Mouse (Mus musculus) mouse embryonic stem cell (cell line): ENCODE results near the gene Hyou1.
"Not testable (repeated sequence)": the region's sequence is repeated elsewhere in the genome, so short reads cannot be mapped to it uniquely, and the experiment has no call there.

Source experiments
- in situ Hi-C, 2 experiments: fragments of 300-500 bp; cut with MboI; formaldehyde crosslinking; loops; 1 replicate in 1 of 2; 3 replicates in 1 of 2; pipeline ENCODE4 v1.14.3; 2019 to 2020; ENCODE audit warnings: low sequenced_read_pairs in 2 of 2, low pct_unique_long_range_greater_than_20kb in 1 of 2, mixed read lengths in 1 of 2; ENCODE audit not compliant: unreplicated experiment in 1 of 2

Hyou1 gene

DNA sequence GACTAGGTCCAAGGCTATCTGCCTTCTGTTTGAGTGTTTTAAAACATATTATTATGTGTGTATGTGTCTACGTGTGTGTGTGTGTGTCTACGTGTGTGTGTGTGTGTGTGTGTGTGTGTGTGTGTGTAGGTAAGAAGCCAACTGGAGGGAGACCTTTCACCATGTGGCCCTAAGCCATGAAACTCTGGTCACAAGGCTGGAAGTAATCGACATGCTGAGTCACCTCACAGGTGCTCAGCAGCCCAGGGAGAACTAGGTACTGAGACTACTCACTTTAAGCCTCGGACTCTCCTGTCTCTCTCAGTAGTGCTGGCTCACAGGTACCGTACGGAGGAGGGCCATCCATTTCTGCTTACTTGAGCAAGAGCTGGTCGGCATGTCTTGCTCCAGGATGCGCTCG is 32.1 kb upstream of the Hyou1 start:
- in situ Hi-C loops, result no loop called here

GRCm38 (mm10) chr9:44347621-44348020 is 31.7 kb upstream of the Hyou1 start:
- in situ Hi-C loops, result no loop called here

DNA sequence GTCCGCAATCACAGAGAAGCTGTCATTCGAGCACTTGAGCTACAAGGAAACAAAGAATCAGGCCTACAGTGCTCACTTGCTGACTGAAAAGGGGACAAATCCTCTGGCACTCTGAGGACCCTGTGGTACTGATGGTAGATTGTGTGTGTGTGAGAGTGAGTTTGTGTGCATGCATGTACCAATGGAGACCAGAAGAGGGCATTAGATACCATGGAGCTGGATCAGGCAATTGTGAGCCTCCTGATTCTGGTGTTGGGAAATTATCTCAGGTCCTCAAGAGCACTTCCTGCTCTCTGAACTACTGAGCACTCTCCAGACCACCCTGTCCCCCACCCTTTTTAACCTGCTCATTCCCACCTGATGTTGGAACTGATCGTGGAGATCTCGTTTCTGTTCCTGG is 30.7 kb upstream of the Hyou1 start:
- in situ Hi-C loops, result no loop called here

- in situ Hi-C loops, result no loop called here
These were observed 27.9 kb upstream of the Hyou1 start for GRCm38 (mm10) chr9:44351396-44351795.

GRCm38 (mm10) chr9:44352337-44352736 is 27.0 kb upstream of the Hyou1 start:
- in situ Hi-C loops, result no loop called here

DNA sequence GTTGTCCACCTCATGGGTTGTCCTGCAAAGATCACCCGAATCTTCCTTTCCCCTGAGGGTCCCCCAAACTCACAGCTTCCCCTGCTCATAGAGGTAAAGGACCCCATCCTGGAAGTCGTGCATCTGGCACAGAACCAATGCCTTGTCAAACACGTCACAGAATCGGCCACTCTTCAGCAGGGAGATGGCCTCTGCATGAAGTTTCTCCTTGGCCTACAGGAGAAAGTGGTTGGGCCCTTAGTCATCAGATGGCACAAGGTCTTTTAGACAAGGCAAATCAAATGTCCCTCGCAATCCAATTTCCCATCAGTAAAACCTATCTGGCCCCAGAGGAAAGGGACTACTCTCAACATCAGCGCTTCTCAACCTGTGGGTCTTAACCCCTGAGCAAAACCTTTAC is 26.1 kb upstream of the Hyou1 start:
- in situ Hi-C loops, result no loop called here

GRCm38 (mm10) chr9:44357207-44357606 is 22.1 kb upstream of the Hyou1 start:
- in situ Hi-C loops, result no loop called here

DNA sequence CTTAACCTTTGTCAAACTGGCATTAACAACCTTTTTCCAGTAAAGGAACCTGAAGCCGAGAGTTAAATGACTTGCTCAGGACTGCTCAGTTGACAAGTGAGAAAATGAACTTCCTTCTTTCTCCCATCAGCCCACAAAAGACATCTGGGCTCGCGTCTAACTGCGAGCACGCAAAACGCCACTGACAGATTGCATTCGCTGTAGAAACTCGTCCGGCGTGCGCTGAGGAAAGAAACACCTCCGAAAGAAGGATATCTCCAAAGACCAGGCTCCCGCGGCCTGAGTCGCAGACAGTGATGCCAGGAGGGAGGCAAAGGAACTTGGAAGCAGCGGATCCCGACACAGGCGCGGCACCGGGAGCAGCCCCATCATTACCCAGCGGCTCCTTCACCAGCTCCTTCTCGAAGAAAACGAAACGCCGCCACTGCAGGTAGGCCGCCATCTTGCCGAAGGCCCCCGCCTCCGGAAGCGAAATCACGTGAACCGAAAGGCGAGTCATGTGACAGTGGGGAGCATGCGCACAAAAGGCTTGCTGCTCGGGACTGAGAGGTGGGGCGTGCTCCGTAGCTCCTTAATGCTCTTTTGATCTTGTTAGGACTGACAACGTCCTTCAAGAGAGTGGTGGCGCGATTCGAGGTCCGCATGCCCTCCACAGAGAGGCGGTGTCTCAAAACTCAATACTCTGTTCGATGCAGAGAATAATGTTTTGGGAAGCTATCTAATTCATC is 17.9 kb upstream of the Hyou1 start, which contains the start of gene Vps11:
Gene Vps11, minus strand, starts transcription at position 481 of the 728 bp plus-strand sequence.
- in situ Hi-C loops, result no loop called here

DNA sequence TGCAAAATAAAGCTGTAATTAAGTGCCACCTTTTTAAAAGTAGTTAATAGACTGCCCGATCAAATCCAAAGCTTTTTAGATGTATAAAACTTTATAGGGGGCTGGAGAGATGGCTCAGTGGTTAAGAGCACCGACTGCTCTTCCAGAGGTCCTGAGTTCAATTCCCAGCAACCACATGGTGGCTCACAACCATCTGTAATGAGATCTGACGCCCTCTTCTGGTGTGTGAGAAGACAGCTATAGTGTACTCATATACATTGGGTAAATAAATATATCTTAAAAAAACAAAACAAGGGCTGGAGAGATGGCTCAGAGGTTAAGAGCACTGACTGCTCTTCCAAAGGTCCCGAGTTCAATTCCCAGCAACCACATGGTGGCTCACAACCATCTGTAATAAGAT is 17.4 kb upstream of the Hyou1 start:
- in situ Hi-C loops, result not testable (repeated sequence)

DNA sequence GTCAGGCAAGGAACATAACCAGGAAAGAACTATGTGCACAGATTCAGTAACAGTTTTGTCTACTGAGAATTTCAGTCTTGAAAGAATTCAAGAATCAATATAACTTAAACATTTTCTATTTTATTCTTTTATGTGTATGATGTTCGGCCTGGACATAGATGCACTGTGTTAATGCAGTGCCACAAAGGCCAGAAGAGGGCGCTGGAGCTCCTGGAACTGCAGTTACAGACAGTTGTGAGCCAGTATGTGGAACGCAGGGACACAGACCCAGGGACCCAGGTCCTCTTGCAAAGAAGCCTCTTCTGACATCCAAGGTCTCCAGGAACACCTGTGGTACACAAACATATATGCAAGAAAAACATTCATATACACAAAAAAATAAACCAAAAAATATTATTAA is 14.8 kb upstream of the Hyou1 start:
- in situ Hi-C loops, result no loop called here

DNA sequence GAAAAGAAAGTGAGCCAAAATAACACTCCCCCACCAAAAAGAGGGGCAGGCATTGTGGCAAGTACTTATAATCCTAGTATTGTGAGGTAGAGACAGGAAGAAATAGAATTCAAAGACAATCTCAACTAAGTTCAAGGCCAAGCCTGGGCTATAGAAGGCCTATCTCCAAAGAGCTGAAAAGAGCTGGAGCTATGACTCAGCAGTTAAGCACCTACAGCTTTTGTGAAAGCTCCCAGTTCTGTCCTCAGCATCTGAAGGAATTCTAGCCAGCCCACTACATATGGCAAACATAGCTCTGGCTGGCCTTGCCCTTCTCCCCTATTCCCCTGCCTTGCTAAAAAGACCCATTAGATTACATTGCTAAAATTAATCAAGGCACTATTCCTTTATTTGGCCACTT is 5.9 kb upstream of the Hyou1 start:
- in situ Hi-C loops, result no loop called here

- in situ Hi-C loops, result no loop called here
These were observed 3.1 kb upstream of the Hyou1 start for GRCm38 (mm10) chr9:44376141-44376540.

GRCm38 (mm10) chr9:44377335-44377734 is 2.0 kb upstream of the Hyou1 start:
- in situ Hi-C loops, result not testable (repeated sequence)

GRCm38 (mm10) chr9:44378153-44378730 is 1.0 kb upstream of the Hyou1 start:
- in situ Hi-C loops, result no loop called here

DNA sequence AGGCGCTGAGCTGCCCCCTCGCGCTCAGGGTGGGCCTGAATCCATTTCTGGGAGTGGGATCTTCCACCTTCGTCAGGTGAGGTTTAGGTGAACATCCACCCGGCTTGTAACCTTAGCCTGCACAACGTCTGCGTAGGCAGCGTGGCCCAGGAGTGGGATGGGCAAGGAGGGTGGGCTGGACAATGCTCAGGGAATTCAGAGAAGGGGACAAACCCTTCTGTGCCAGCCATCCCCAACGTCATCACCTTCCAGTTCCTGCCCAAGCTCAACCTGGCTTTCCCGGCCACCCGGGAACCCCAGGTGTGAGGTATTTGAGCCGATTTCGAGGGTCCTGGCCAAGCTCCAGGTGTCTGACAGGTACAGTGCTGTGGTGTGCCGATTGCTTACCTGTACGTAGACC is 572 bp downstream of the Hyou1 start:
- in situ Hi-C loops, result no loop called here

GRCm38 (mm10) chr9:44384596-44384995 is 5.3 kb downstream of the Hyou1 start:
- in situ Hi-C loops, result no loop called here

GRCm38 (mm10) chr9:44387221-44387620 is 7.9 kb downstream of the Hyou1 start:
- in situ Hi-C loops, result no loop called here

- in situ Hi-C loops, result no loop called here
These were observed 10.0 kb downstream of the Hyou1 start for GRCm38 (mm10) chr9:44389273-44389672.

- in situ Hi-C loops, result no loop called here
These were observed 12.2 kb downstream of the Hyou1 start for GRCm38 (mm10) chr9:44391466-44391865.

GRCm38 (mm10) chr9:44396684-44397411 is 17.6 kb downstream of the Hyou1 start, which contains the start of gene Slc37a4:
Gene Slc37a4, plus strand, starts transcription at chr9:44396852.
- in situ Hi-C loops, result no loop called here
